Mouse (Mus musculus) left cerebral cortex, postnatal 25 days (tissue): ENCODE measurements around the gene Olfr598. TPM values are rescaled to one million over a fixed set of nuclear protein-coding genes. Genes with fewer than 3 reads are reported as not detected.
"Not testable (repeated sequence)": the region's sequence is repeated elsewhere in the genome, so short reads cannot be mapped to it uniquely, and the experiment has no call there.

Experiments
- DNase-seq, 2 experiments: peaks; one replicate each; pipeline ENCODE4 v3.0.0; 2022; ENCODE audit warnings: low spot score in 2 of 2, mixed read lengths in 1 of 2
- intact Hi-C: fragments of 180-260 bp; cut with DNase I; formaldehyde crosslinking; loops from one replicate; pipeline ENCODE4 v1.15.1; 2025
- total RNA-seq, 2 experiments: library from RNA; stranded (reverse); gene quantifications; 2 replicates each; pipeline ENCODE4 v1.2.3; 2021

The Olfr598 gene
- total RNA-seq, result not detected

DNA sequence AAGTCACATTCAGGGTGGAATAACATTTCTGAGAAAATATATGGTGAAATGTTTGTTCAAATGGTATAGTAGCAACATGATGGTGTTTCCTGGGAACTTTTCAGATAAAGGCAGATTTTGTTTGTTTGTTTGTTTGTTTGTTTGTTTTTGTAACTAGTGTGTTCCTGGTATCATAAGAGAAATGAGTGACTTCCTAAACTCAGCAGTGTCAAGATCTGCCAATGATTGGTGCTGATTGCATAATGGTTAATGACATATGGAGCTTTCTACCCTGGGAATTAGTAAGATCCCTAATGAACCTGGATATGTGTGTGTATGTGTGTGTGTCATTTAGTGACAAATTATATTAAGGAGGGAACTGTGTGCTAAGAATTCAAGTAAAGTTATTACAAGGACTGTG is at the start of gene Olfr598:
Gene Olfr598 (plus strand): TSS at position 301 of the 400 bp plus-strand sequence.
- intact Hi-C loops, result no loop called here
- no peak for DNase-seq

DNA sequence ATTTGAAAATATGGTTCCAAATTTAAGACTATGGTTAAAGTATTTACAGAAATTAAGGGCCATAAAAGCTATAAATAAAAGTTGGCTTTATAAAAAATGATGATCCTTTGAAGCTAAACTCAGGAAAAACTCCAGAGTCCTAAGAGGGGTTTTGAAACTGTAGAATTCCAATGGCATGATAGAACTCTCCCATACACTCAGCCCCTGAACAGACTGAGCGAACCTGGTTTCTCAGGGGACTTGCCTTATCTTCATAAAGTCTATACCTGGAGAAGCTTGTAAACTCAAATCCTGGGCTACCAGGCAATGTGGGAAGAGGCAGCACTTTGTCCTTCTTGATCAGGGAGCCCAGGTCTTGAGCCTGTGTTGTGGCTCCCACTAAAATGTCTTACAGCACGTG is 18.0 kb upstream of the Olfr598 start, which contains the start of gene Olfr596:
Gene Olfr596 (plus strand): TSS at position 301 of the 400 bp plus-strand sequence.
- DNase-seq, intact Hi-C loops: not testable (repeated sequence)

DNA sequence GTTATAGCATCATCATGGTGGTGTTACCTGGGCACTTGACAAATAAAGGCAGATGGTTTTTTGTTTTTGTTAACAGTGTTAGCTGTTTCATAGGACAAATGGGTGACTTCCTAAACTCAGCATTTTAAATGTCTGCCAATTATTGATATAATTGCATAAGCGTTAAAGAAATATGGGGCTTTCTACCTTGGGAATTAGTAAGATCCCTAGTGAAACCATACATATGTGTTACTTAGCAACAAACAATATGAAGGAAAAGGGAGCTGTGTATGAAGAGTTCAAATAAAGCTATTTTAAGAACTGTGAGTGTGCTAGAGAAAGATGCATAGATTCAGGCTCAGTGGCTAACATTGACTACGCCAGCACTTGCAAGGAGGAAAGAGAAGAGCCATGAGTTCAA is 7.4 kb upstream of the Olfr598 start, which contains the start of gene Olfr597:
Gene Olfr597 (plus strand): TSS at position 301 of the 400 bp plus-strand sequence.
- intact Hi-C loops, DNase-seq: not testable (repeated sequence)

DNA sequence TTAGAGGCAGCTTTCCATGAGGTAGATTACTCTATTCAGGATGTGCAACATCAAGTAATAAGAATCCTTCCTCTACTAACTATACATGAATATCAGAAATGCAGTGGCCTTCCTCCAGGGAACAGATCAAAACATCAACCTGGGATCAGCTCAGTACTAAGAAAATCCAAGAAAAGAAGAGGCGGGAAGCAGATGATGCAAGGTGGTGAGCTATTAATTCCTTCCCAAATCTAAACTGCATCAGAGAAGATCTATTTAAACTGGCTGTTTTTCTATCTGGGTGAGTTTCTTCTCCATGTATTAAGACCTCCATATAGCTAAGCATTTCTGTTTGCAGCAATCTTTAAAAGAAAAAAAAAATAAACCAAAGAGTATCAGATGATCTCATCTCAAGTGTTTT is 12.2 kb downstream of the Olfr598 start, which contains the start of gene Olfr599:
Gene Olfr599 (plus strand): TSS at position 301 of the 400 bp plus-strand sequence.
- no peak for DNase-seq

DNA sequence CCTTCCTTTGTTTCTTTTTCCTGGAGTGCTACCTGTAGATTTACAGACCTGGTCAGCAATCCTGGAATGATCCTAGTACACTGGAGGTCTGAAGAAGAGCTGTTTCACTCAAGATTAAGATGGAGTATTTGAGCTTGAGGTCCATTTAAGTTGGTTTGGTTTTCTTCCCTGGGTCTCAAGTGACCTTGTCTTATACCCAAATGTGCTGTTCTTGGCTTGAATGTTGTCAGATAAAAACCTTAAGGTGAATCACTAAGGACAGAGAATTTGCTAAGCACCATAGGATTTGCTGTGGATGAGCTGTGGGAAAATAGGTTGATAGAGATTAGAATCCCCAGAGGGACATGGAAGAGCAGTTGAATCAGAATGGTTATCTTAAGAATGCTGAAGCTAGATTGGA is 26.2 kb downstream of the Olfr598 start, which contains the start of gene Olfr600:
Gene Olfr600 (minus strand): TSS at position 101 of the 400 bp plus-strand sequence.
- no peak for DNase-seq
- intact Hi-C loops, result no loop called here

More for the DNA sequence above, 12.2 kb downstream of the Olfr598 start, which contains the start of gene Olfr599:
- intact Hi-C loops, result no loop called here

DNA sequence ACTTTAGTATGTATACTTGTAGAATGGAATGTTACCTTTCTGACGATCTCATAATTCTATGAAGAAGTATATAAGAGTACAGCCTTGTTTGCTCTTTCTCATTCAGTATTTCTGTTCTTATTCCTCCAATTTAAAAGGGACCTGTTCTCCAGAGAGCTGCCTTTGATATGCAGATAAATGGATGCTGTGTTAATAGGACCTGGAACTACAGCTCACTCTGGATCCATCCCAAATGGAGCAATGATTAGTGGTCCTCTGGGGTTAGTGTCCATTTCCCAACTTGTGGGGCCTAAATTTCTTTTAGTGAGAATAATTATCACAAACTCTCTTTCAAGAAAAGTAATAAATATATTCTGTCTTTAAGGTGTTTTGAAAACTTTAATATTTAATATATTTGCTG is 39.2 kb downstream of the Olfr598 start, which contains the start of gene Olfr601:
Gene Olfr601 (minus strand): TSS at position 101 of the 400 bp plus-strand sequence.
- DNase-seq, result no peak
- intact Hi-C loops, result no loop called here

Other genes starting within 250 kb of the Olfr598 start
- not detected for gene Olfr584, start 241.7 kb upstream of the Olfr598 start, total RNA-seq
- gene Olfr585, start 225.8 kb upstream of the Olfr598 start, total RNA-seq, result not detected
- not detected for gene Olfr586, start 197.9 kb upstream of the Olfr598 start, total RNA-seq
- not detected for gene Olfr588-ps1, start 182.7 kb upstream of the Olfr598 start, total RNA-seq
- not detected for gene Olfr589, start 167.2 kb upstream of the Olfr598 start, total RNA-seq
- not detected for gene Olfr591, start 145.2 kb upstream of the Olfr598 start, total RNA-seq
- not detected for gene Olfr592, start 138.8 kb upstream of the Olfr598 start, total RNA-seq
- gene Olfr593, start 111.7 kb upstream of the Olfr598 start, total RNA-seq, result not detected
- gene Olfr594, start 106.6 kb upstream of the Olfr598 start, total RNA-seq, result not detected
- gene Usp17ld, start 71.1 kb upstream of the Olfr598 start, total RNA-seq, result not detected
- not detected for gene Olfr596, start 17.9 kb upstream of the Olfr598 start, total RNA-seq
- not detected for gene Olfr597, start 7.3 kb upstream of the Olfr598 start, total RNA-seq
- gene Olfr599, start 12.3 kb downstream of the Olfr598 start, total RNA-seq, result not detected
- gene Olfr600, start 26.1 kb downstream of the Olfr598 start, total RNA-seq, result not detected
- gene Olfr601, start 39.1 kb downstream of the Olfr598 start, total RNA-seq, result not detected
- not detected for gene Olfr603, start 62.6 kb downstream of the Olfr598 start, total RNA-seq
- gene Usp17lc, start 91.5 kb downstream of the Olfr598 start, total RNA-seq, result not detected
- not detected for gene Olfr605, start 121.9 kb downstream of the Olfr598 start, total RNA-seq
- gene Olfr606, start 125.5 kb downstream of the Olfr598 start, total RNA-seq, result not detected
- gene Olfr607, start 140.6 kb downstream of the Olfr598 start, total RNA-seq, result not detected
- gene Olfr608, start 146.3 kb downstream of the Olfr598 start, total RNA-seq, result not detected
- gene Olfr609, start 174.5 kb downstream of the Olfr598 start, total RNA-seq, result not detected
- not detected for gene Olfr610, start 188.6 kb downstream of the Olfr598 start, total RNA-seq
- gene Olfr611, start 197.3 kb downstream of the Olfr598 start, total RNA-seq, result not detected
- gene Olfr612, start 219.1 kb downstream of the Olfr598 start, total RNA-seq, result not detected
- gene Olfr613, start 224.5 kb downstream of the Olfr598 start, total RNA-seq, result not detected
- gene Olfr615, start 232.5 kb downstream of the Olfr598 start, total RNA-seq, result not detected
- gene Olfr616, start 245.6 kb downstream of the Olfr598 start, total RNA-seq, result not detected
- gene Olfr617, start 249.5 kb downstream of the Olfr598 start, total RNA-seq, result not detected